Mouse (Mus musculus) small intestine, adult 2 months (tissue): ENCODE results near the gene Bst1.

ENCODE experiments used
- CTCF ChIP-seq: fragments of 200-500 bp; IDR thresholded peaks from 2 replicates; pipeline ENCODE4 v1.5.1; 2012; ENCODE audit warnings: low read depth, mild to moderate bottlenecking, control low read depth, inconsistent platforms, low read length, moderate library complexity, mixed read lengths; ENCODE audit not compliant: insufficient replicate concordance, insufficient read length; ENCODE audit errors: extremely low read depth
- POLR2A ChIP-seq: fragments of 200-500 bp; IDR thresholded peaks from 2 replicates; pipeline ENCODE4 v1.6.1; 2012; ENCODE audit warnings: low read depth, mild to moderate bottlenecking, control low read depth, inconsistent platforms, low read length, moderate library complexity

- TF ChIP-seq POLR2A: no peak
- TF ChIP-seq CTCF: no peak
Measured at GRCm38 (mm10) chr5:43871845-43872244, 53.2 kb downstream of the Bst1 start.
